Mouse (Mus musculus): ENCODE measurements around the gene Usp10. TPM values are rescaled to one million over a fixed set of nuclear protein-coding genes. Genes with fewer than 3 reads are reported as not detected.

Gene Usp10
- 116 and 125 TPM in 2 replicates for polyA plus RNA-seq (2015; fragmentation: Nextera tagmentation; extraction: Ambion mirVana)

DNA sequence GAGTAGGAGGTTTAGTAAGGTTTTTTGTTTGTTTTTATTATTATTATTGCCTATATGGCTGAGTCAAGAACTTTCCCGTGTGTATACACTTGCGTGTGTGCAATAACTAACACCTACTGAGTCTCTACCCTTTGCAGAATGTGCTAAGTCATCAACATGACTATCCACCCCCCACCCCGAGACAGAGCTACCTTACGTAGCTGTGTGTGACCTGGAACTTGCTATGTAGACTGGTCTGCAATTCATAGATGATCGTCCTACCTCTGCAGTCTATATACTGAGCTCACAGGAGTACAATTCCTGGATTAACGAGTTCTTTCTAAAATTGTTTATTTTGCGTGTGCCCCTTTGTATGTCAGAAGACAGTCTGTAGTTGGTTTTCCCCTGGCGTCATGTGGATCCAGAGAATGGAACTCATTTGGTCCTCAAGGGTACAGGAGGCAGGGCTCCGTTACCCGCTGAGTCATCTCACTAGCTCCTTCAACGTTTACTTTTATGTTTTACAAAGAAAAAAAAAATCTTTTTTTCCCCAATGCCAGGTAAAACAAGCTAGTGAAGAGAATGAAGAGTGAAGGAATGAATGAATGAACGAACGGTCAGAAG, at the start of gene Usp10:
Gene Usp10 (plus strand): TSS at position 417 of the 603 bp plus-strand sequence.
- H3K36me3 ChIP-seq: no peaks in the 10 kb centered on the region
- H3K4me2 ChIP-seq: peak within 1 kb of the TSS; percentile 80
- peak within 1 kb of the TSS; percentile 95 for H3K9ac ChIP-seq
- ATAC-seq (ENCODE audit: low read depth): peak; percentile 24; the same call in 1 of the 2 replicates
- H3K27me3 ChIP-seq: no peaks in the 10 kb centered on the region
- H3K9me3 ChIP-seq: no peaks in the 10 kb centered on the region
- peak within 1 kb of the TSS; percentile 93 for H3K27ac ChIP-seq (replicated peaks)
- H3K4me3 ChIP-seq: peak within 1 kb of the TSS; percentile 88
- 26% methylated on average over 13 of the region's 13 CpGs for WGBS
- peaks cover 43% of the 10 kb centered on the region for H3K4me1 ChIP-seq (replicated peaks)

DNA sequence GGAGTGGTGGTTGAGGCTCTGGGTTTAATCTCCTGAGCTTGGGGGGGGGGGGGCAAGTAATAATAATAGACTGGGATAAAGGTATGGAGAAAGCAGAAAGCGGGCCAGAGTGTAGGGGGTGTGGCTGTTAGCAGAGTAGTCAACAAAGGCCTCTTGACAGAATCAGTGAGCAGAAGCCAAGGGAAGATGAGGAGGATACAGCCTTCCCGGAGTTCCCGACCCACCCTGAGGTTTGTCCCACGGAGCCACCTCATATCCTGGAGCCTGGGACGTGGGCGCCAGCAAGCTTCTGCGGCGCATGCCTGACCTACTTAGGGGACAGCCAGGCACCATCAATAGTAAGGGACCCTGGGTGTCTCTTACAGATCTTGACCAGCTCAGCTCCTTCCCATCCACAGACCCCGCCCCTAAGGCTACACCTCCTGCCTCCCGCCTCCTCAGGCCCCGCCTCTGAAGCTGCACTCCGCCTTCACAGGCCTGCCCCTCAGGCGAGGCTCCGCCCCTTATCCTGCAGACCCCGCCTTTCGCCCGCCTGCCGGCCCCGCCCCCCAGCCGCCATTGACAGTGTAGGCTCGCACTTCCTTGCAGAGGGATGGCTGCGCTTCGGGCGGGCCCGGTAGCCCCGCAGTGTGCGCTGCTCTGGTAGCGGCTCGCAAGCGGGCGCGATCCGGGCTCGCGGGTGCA, 48.3 kb upstream of the Usp10 start, which contains the start of gene Klhl36:
Gene Klhl36 (plus strand): TSS at position 561 of the 684 bp plus-strand sequence.
- 1% methylated on average over 35 of the region's 35 CpGs for WGBS
- Histone ChIP-seq H3K27ac (replicated peaks) (peak within 1 kb of the TSS; percentile 55), H3K4me2 (peak within 1 kb of the TSS; percentile 74), H3K27me3 (peaks cover 10% of the 10 kb centered on the region; the same call in 1 of the 2 replicates), H3K4me1 (replicated peaks) (peaks cover 15% of the 10 kb centered on the region), H3K4me3 (peak within 1 kb of the TSS; percentile 71), H3K9me3 (no peaks in the 10 kb centered on the region), H3K9ac (peak within 1 kb of the TSS; percentile 85), H3K36me3 (no peaks in the 10 kb centered on the region)
- ATAC-seq (ENCODE audit: low read depth): peak; percentile 96

DNA sequence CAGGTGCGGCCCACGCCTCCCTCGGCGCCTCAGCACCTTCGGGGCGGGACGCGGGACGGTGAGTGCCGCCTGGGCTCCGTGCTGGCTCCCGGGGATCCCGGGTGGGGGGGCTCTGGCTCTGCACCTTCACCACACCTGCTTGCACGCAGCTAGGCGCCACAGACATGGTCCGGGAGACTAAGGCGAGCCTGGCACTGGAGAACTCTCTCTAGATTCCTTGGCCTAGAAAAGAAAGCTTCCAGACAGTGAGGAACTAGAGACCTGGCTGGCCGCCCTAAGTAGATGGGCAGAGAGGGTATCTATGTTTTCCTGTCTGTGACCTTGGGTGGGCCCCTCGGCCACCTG, 47.8 kb upstream of the Usp10 start:
- Histone ChIP-seq H3K27ac (replicated peaks) (peak overlapping the region; percentile 55), H3K9ac (peak overlapping the region; percentile 85), H3K4me2 (peak overlapping the region; percentile 74), H3K36me3 (no peaks in the 10 kb centered on the region), H3K4me1 (replicated peaks) (peaks cover 15% of the 10 kb centered on the region), H3K4me3 (peak overlapping the region; percentile 71), H3K27me3 (peaks cover 10% of the 10 kb centered on the region; the same call in 1 of the 2 replicates), H3K9me3 (no peaks in the 10 kb centered on the region)
- no peak for ATAC-seq (ENCODE audit: low read depth)
- 1% methylated on average over 19 of the region's 19 CpGs for WGBS

DNA sequence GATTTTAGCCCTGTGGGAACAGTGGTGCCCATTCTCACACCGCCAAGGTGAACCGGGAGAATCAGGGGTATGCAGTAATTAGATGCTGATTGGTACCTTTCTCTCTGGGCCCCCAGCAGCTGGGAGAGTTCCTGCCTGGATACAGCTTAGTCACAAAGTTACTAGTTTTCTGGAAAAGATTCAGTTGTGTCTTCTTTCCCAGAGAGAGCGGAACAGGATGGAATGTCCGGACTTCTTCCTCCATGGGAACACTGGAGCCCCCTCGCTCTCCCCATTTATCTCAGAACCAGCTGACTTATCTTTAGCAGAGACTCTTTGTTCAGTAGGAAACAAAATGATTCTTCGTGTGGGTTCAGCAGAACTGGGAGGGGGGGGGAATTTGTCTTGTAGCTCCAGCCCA, 47.4 kb upstream of the Usp10 start:
- H3K9me3 ChIP-seq: no peaks in the 10 kb centered on the region
- H3K4me2 ChIP-seq: peak overlapping the region; percentile 74
- no peaks in the 10 kb centered on the region for H3K36me3 ChIP-seq
- WGBS: 13% methylated on average over 6 of the region's 6 CpGs
- H3K27me3 ChIP-seq: peaks cover 10% of the 10 kb centered on the region; the same call in 1 of the 2 replicates
- peaks cover 15% of the 10 kb centered on the region for H3K4me1 ChIP-seq (replicated peaks)
- H3K4me3 ChIP-seq: peak overlapping the region; percentile 71
- ATAC-seq (ENCODE audit: low read depth): no peak
- H3K9ac ChIP-seq: peak overlapping the region; percentile 85
- H3K27ac ChIP-seq (replicated peaks): no peak overlapping the region

DNA sequence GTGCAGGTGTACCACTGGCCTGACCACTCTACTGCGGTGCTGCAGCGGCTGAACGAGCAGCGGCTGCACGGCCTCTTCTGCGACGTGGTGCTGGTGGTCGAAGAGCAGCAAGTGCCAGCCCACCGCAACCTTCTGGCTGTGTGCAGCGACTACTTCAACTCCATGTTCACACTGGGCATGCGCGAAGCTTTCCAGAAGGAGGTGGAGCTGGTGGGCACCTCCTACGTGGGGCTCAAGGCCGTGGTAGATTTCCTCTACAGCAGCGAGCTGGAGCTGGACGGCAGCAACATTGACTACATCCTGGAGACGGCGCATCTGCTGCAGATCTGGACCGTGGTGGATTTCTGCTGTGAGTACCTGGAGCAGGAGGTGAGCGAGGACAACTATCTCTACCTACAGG, 40.5 kb upstream of the Usp10 start:
- Histone ChIP-seq H3K4me1 (replicated peaks) (no peaks in the 10 kb centered on the region), H3K27me3 (no peaks in the 10 kb centered on the region), H3K9ac (no peak overlapping the region), H3K9me3 (peaks cover 10% of the 10 kb centered on the region), H3K4me3 (no peak overlapping the region), H3K36me3 (peaks cover 47% of the 10 kb centered on the region), H3K4me2 (no peak overlapping the region), H3K27ac (replicated peaks) (no peak overlapping the region)
- WGBS: 84% methylated on average over 20 of the region's 20 CpGs
- no peak for ATAC-seq (ENCODE audit: low read depth)

DNA sequence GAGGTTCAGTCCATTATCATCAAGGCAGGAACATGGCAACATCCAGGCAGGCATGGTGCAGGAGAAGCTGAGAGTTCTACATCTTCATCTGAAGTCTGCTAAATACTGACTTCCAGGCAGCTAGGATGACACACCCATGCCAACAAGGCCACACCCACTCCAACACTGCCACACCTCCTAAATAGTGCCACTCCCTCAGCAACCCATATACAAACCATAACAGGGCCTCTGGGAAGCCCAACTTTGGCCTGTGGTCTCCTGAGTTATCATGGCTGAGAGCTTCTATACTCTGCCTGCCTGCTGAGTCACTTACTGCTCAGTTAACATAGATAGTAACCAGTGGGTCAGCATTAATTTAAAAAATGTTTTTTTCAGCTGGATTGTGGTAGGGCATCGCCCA, 37.0 kb upstream of the Usp10 start:
- 97% methylated on average over 1 of the region's 1 CpGs for WGBS
- H3K36me3 ChIP-seq: peaks cover 74% of the 10 kb centered on the region

DNA sequence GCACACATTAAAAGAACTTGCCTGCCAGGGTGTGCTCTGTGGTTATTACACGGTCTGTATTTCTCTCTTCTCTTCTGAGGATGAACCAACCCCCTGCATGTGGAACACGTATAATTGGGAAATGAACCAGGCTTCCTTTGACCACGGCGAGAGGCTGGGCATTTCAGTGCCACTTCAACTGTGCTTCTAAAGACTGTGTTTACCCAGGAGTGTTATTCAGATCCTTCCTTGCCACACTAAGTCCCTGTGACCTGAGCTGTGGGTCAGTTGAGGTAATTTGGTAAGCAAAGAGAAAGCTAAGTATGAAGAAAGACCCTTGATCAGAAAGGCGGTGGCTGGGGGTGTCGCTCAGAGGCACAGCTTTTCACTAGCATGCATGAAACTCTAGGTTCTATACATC, 28.9 kb upstream of the Usp10 start:
- Histone ChIP-seq H3K9me3 (no peaks in the 10 kb centered on the region), H3K4me3 (no peak overlapping the region), H3K4me2 (no peak overlapping the region), H3K36me3 (peaks cover 18% of the 10 kb centered on the region), H3K4me1 (replicated peaks) (peaks cover 9% of the 10 kb centered on the region), H3K9ac (no peak overlapping the region), H3K27ac (replicated peaks) (no peak overlapping the region), H3K27me3 (no peaks in the 10 kb centered on the region)
- ATAC-seq (ENCODE audit: low read depth): no peak
- 78% methylated on average over 6 of the region's 6 CpGs for WGBS

More for the DNA sequence above, 37.0 kb upstream of the Usp10 start:
- H3K4me2 ChIP-seq: no peak overlapping the region
- no peak overlapping the region for H3K27ac ChIP-seq (replicated peaks)
- H3K9ac ChIP-seq: no peak overlapping the region
- H3K9me3 ChIP-seq: peaks cover 10% of the 10 kb centered on the region
- H3K27me3 ChIP-seq: no peaks in the 10 kb centered on the region
- no peaks in the 10 kb centered on the region for H3K4me1 ChIP-seq (replicated peaks)
- no peak for ATAC-seq (ENCODE audit: low read depth)
- H3K4me3 ChIP-seq: no peak overlapping the region

DNA sequence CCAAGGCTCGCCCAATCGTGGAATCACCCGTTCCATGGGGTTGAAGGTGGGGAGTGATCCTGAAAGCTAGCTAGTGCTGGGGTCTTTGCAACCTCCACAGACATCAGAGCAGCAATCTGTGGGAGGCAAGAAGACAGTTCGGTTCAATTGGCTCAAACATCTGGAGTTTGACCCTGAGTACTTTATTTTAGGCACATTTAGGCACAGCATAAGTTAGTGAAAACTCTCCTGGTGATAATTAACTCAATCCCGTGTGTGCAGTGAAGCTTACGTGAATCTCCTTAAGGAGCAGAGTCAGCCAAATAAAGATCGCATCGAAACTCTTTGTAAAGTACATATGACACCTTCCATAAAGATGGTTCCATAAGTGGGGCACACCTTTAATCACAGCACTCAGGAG, 28.2 kb upstream of the Usp10 start:
- ATAC-seq (ENCODE audit: low read depth): no peak
- Histone ChIP-seq H3K9me3 (no peaks in the 10 kb centered on the region), H3K4me3 (no peak overlapping the region), H3K36me3 (peaks cover 13% of the 10 kb centered on the region), H3K27me3 (no peaks in the 10 kb centered on the region), H3K4me2 (no peak overlapping the region), H3K9ac (no peak overlapping the region), H3K4me1 (replicated peaks) (peaks cover 9% of the 10 kb centered on the region), H3K27ac (replicated peaks) (no peak overlapping the region)
- 79% methylated on average over 8 of the region's 8 CpGs for WGBS

DNA sequence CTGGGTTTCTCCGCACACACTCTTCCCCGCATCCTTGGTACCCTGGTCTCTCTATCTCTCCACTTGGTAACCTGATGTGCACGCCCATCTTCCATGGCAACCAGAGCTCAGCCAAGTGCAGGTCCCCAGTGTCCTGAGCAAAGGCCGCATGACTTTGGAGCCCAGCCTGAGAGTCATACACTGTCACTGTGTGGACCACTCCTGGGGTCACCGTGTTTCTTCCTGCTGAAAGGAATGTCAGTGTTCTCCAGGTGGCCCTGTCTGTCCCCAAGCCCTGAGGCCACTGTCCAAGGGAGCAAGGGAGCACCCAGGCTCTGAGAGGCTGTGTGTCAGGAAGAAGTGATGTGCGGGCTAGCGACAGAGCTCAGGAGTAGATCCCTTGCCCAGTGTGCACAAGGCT, 26.9 kb upstream of the Usp10 start:
- WGBS: 92% methylated on average over 7 of the region's 7 CpGs
- ATAC-seq (ENCODE audit: low read depth): no peak
- peaks cover 3% of the 10 kb centered on the region; the same call in 1 of the 2 replicates for H3K36me3 ChIP-seq
- H3K9me3 ChIP-seq: no peaks in the 10 kb centered on the region
- H3K27me3 ChIP-seq: no peaks in the 10 kb centered on the region
- H3K4me2 ChIP-seq: no peak overlapping the region
- H3K9ac ChIP-seq: no peak overlapping the region
- H3K4me1 ChIP-seq (replicated peaks): peaks cover 13% of the 10 kb centered on the region
- H3K27ac ChIP-seq (replicated peaks): no peak overlapping the region
- no peak overlapping the region for H3K4me3 ChIP-seq

DNA sequence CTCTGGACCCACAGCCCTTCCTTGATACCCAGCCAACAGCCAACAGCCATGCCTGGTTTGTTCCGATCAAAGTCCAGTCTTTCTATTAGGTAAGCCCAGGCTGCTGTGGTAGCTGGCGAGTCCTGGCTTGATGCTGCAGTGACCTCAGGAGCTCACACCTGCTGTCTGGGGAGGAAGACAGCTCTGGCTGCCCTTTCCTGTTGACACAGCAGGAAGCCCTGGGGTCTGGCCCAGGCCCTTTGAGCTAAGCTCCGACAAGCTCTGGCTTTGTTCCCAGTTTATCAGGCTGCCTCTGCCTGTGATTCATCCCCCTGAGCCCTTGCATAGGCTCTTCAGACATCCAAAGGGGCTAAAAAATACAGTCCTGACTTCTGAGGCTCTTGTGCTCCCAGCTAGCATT, 24.5 kb upstream of the Usp10 start:
- H3K9me3 ChIP-seq: no peaks in the 10 kb centered on the region
- peak overlapping the region; percentile 42; the same call in 1 of the 2 replicates for H3K27ac ChIP-seq (replicated peaks)
- no peak overlapping the region for H3K4me2 ChIP-seq
- no peaks in the 10 kb centered on the region for H3K36me3 ChIP-seq
- peak; percentile 23; the same call in 1 of the 2 replicates for ATAC-seq (ENCODE audit: low read depth)
- WGBS: 30% methylated on average over 3 of the region's 3 CpGs
- peaks cover 13% of the 10 kb centered on the region for H3K4me1 ChIP-seq (replicated peaks)
- no peak overlapping the region for H3K4me3 ChIP-seq
- H3K9ac ChIP-seq: no peak overlapping the region
- no peaks in the 10 kb centered on the region for H3K27me3 ChIP-seq

DNA sequence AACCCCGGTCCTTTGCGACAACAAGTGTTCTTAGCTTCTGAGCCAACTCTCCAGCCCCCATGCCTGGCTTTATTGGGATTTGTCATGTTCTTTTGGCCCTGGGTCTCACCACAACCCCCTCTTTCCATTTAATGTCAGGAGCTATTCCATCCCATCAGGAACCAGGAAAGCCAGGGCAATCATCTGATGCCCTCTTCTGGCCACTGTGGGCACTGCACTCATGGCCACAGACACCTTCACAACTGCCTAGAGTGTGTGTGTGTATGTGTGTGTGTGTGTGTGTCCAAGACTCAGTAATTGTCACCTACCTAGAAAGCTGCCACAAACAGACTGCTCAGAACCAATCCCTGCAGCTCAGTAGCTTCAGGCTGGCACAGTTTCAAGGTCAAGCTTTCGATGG, 23.0 kb upstream of the Usp10 start:
- WGBS: 90% methylated on average over 3 of the region's 3 CpGs
- no peak overlapping the region for H3K9ac ChIP-seq
- no peaks in the 10 kb centered on the region for H3K36me3 ChIP-seq
- no peak overlapping the region for H3K4me3 ChIP-seq
- no peak overlapping the region for H3K27ac ChIP-seq (replicated peaks)
- ATAC-seq (ENCODE audit: low read depth): no peak
- no peak overlapping the region for H3K4me2 ChIP-seq
- H3K4me1 ChIP-seq (replicated peaks): peaks cover 13% of the 10 kb centered on the region
- H3K27me3 ChIP-seq: no peaks in the 10 kb centered on the region
- no peaks in the 10 kb centered on the region for H3K9me3 ChIP-seq

DNA sequence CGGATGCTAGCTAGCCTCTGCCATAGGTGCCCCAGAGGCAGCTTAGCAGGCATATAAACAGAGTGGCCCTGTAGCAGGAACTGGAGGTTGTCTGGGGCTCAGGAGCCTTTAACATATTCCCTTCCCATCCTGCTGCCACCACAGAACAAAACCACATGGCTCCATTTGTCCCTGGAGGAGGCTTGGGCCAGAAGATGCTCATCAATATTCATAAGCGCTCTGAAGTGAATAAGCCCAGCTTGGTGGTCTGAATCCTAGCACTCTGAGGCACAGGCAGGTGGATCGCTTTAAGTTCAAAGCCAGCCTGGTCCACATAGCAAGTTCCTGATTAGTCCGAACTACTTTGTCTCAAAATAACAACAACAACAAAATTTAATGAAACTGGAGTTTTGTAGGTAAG, 22.1 kb upstream of the Usp10 start:
- ATAC-seq (ENCODE audit: low read depth): peak; percentile 19; the same call in 1 of the 2 replicates
- Histone ChIP-seq H3K36me3 (no peaks in the 10 kb centered on the region), H3K27ac (replicated peaks) (no peak overlapping the region), H3K4me2 (no peak overlapping the region), H3K9me3 (no peaks in the 10 kb centered on the region), H3K4me3 (no peak overlapping the region), H3K9ac (no peak overlapping the region), H3K4me1 (replicated peaks) (peaks cover 13% of the 10 kb centered on the region), H3K27me3 (no peaks in the 10 kb centered on the region)
- WGBS: 48% methylated on average over 4 of the region's 4 CpGs

All from neural tube, embryonic 13.5 days (tissue).